Mouse (Mus musculus) heart, embryonic 14.5 days (tissue): ENCODE measurements around the gene Faxc. TPM values are rescaled to one million over a fixed set of nuclear protein-coding genes. Genes with fewer than 3 reads are reported as not detected.

Experiments used
- ATAC-seq: fragments of 200-750 bp; cut with Nextera tagmentation; 2 replicates; pipeline ENCODE4 v1.8.0; 2017; ENCODE audit warnings: low read depth, moderate TSS enrichment; ENCODE audit not compliant: insufficient number of reproducible peaks, insufficient read depth, low FRiP score
- H3K27ac ChIP-seq, 2 experiments: fragments of 200-500 bp in 1 of 2; fragments of 300-500 bp in 1 of 2; sonication (generic) in 1 of 2; replicated peaks in 1 of 2; 2 replicates each; pipeline ENCODE4 v1.5.1; 2012 to 2014; ENCODE audit warnings: low read depth in 2 of 2, low read length in 2 of 2, control low read depth in 1 of 2, mild to moderate bottlenecking in 1 of 2, mixed read lengths in 1 of 2; ENCODE audit not compliant: control insufficient read depth in 1 of 2, insufficient read depth in 1 of 2
- H3K27me3 ChIP-seq: fragments of 300-500 bp; sonication (generic); 2 replicates; pipeline ENCODE4 v1.6.1; 2014; ENCODE audit warnings: mild to moderate bottlenecking, low read length, control low read depth; ENCODE audit not compliant: control insufficient read depth, insufficient read depth
- H3K36me3 ChIP-seq: fragments of 300-500 bp; sonication (generic); 2 replicates; pipeline ENCODE4 v1.6.1; 2014; ENCODE audit warnings: mild to moderate bottlenecking, control low read depth, low read length, mixed read lengths; ENCODE audit not compliant: control insufficient read depth, insufficient read depth
- H3K4me1 ChIP-seq, 2 experiments: fragments of 200-500 bp in 1 of 2; fragments of 300-500 bp in 1 of 2; sonication (generic) in 1 of 2; 2 replicates each; pipeline ENCODE4 v1.6.1; 2012 to 2014; ENCODE audit warnings: low read length in 2 of 2, control low read depth in 1 of 2, mixed read lengths in 1 of 2; ENCODE audit not compliant: control insufficient read depth in 2 of 2, insufficient read depth in 2 of 2
- H3K4me2 ChIP-seq: fragments of 300-500 bp; sonication (generic); 2 replicates; pipeline ENCODE4 v1.6.1; 2014; ENCODE audit warnings: mild to moderate bottlenecking, low read length
- H3K4me3 ChIP-seq, 2 experiments: fragments of 200-500 bp in 1 of 2; fragments of 300-500 bp in 1 of 2; sonication (generic) in 1 of 2; 2 replicates each; pipeline ENCODE4 v1.5.1; 2012 to 2014; ENCODE audit warnings: low read length in 2 of 2, mild to moderate bottlenecking in 2 of 2, control low read depth in 1 of 2, low read depth in 1 of 2, moderate library complexity in 1 of 2; ENCODE audit not compliant: control insufficient read depth in 1 of 2, insufficient read depth in 1 of 2
- H3K9ac ChIP-seq: fragments of 300-500 bp; sonication (generic); 2 replicates; pipeline ENCODE4 v1.6.1; 2014; ENCODE audit warnings: mild to moderate bottlenecking, low read length
- H3K9me3 ChIP-seq: fragments of 300-500 bp; sonication (generic); 2 replicates; pipeline ENCODE4 v1.6.1; 2016; ENCODE audit warnings: low read length, control low read depth; ENCODE audit not compliant: control insufficient read depth
- WGBS: fragments of 180-500 bp; shearing (Covaris S2); extraction: QIAGEN DNeasy Blood & Tissue Kit; methylation state at CpG from one replicate; pipeline ENCODE4 v1.1.7; 2014; 5-methylcytosine and 5-hydroxymethylcytosine counted together
- polyA plus RNA-seq: library from polyadenylated mRNA; unstranded; fragments of >200 nt; fragmentation: Nextera tagmentation; extraction: Ambion mirVana; gene quantifications from 2 replicates; pipeline ENCODE4 v1.2.1, GENCODE M21; 2014

Faxc gene
- polyA plus RNA-seq, 1 experiment from 2014 or later: 4.1 TPM

- H3K4me3 ChIP-seq: no peak overlapping the region
- H3K9me3 ChIP-seq: no peaks in the 10 kb centered on the region
- H3K9ac ChIP-seq: no peak overlapping the region
- no peak for ATAC-seq
- no peak overlapping the region for H3K27ac ChIP-seq
- no peak overlapping the region for H3K4me2 ChIP-seq
- no peaks in the 10 kb centered on the region for H3K27me3 ChIP-seq
- WGBS: 92% methylated on average over 9 of the region's 9 CpGs
- no peaks in the 10 kb centered on the region; the same call in 1 of the 2 replicates for H3K36me3 ChIP-seq
- H3K4me1 ChIP-seq: no peaks in the 10 kb centered on the region
Measured at GRCm38 (mm10) chr4:21982449-21982848, 51.3 kb downstream of the Faxc start.

GRCm38 (mm10) chr4:21986857-21987256, 55.7 kb downstream of the Faxc start:
- 76% methylated on average over 8 of the region's 8 CpGs for WGBS
- Histone ChIP-seq H3K36me3 (no peaks in the 10 kb centered on the region; the same call in 1 of the 2 replicates), H3K27ac (no peak overlapping the region), H3K4me3 (no peak overlapping the region), H3K9ac (no peak overlapping the region), H3K27me3 (no peaks in the 10 kb centered on the region), H3K4me1 (no peaks in the 10 kb centered on the region), H3K9me3 (no peaks in the 10 kb centered on the region), H3K4me2 (no peak overlapping the region)
- no peak for ATAC-seq

GRCm38 (mm10) chr4:21987460-21987859, 56.3 kb downstream of the Faxc start:
- Histone ChIP-seq H3K36me3 (no peaks in the 10 kb centered on the region; the same call in 1 of the 2 replicates), H3K4me3 (no peak overlapping the region), H3K4me2 (no peak overlapping the region), H3K9me3 (no peaks in the 10 kb centered on the region), H3K9ac (no peak overlapping the region), H3K27me3 (no peaks in the 10 kb centered on the region), H3K27ac (no peak overlapping the region), H3K4me1 (no peaks in the 10 kb centered on the region)
- no peak for ATAC-seq
- WGBS: 76% methylated on average over 10 of the region's 10 CpGs

GRCm38 (mm10) chr4:21989571-21990091, 58.5 kb downstream of the Faxc start:
- Histone ChIP-seq H3K4me2 (no peak overlapping the region), H3K27me3 (no peaks in the 10 kb centered on the region), H3K27ac (no peak overlapping the region), H3K4me3 (no peak overlapping the region), H3K9me3 (no peaks in the 10 kb centered on the region), H3K4me1 (no peaks in the 10 kb centered on the region), H3K9ac (no peak overlapping the region), H3K36me3 (peaks cover 11% of the 10 kb centered on the region; the same call in 1 of the 2 replicates)
- WGBS: 88% methylated on average over 3 of the region's 3 CpGs
- no peak for ATAC-seq

- Histone ChIP-seq H3K27ac (no peak overlapping the region), H3K4me3 (no peak overlapping the region), H3K9me3 (no peaks in the 10 kb centered on the region), H3K36me3 (peaks cover 11% of the 10 kb centered on the region; the same call in 1 of the 2 replicates), H3K4me1 (no peaks in the 10 kb centered on the region), H3K27me3 (no peaks in the 10 kb centered on the region), H3K4me2 (no peak overlapping the region), H3K9ac (no peak overlapping the region)
- WGBS: 36% methylated on average over 3 of the region's 3 CpGs
- ATAC-seq: no peak
Measured at GRCm38 (mm10) chr4:21990580-21991235, 59.6 kb downstream of the Faxc start.

GRCm38 (mm10) chr4:22017656-22018379, 86.7 kb downstream of the Faxc start:
- no peak for ATAC-seq
- Histone ChIP-seq H3K27ac (no peak overlapping the region), H3K9ac (no peak overlapping the region), H3K27me3 (no peaks in the 10 kb centered on the region), H3K36me3 (no peaks in the 10 kb centered on the region), H3K9me3 (no peaks in the 10 kb centered on the region), H3K4me1 (no peaks in the 10 kb centered on the region), H3K4me2 (0 out of 2 replicates have a peak overlapping the region, but pooled peaks have one; percentile 21), H3K4me3 (no peak overlapping the region)
- 8% methylated on average over 9 of the region's 9 CpGs for WGBS

GRCm38 (mm10) chr4:22018414-22018813, 87.3 kb downstream of the Faxc start:
- no peak overlapping the region for H3K9ac ChIP-seq
- H3K4me1 ChIP-seq: no peaks in the 10 kb centered on the region
- no peak overlapping the region for H3K4me2 ChIP-seq
- H3K9me3 ChIP-seq: no peaks in the 10 kb centered on the region
- H3K27ac ChIP-seq: no peak overlapping the region
- ATAC-seq: no peak
- H3K4me3 ChIP-seq: no peak overlapping the region
- no peaks in the 10 kb centered on the region for H3K27me3 ChIP-seq
- 41% methylated on average over 5 of the region's 5 CpGs for WGBS
- H3K36me3 ChIP-seq: no peaks in the 10 kb centered on the region
